Mouse (Mus musculus): ENCODE data around the gene Stub1. TPM values are rescaled to one million over a fixed set of nuclear protein-coding genes. Genes with fewer than 3 reads are reported as not detected.
"Not testable (repeated sequence)": the region's sequence is repeated elsewhere in the genome, so short reads cannot be mapped to it uniquely, and the experiment has no call there.

Stub1 gene
- total and polyA plus RNA-seq, 2 experiments from 2014 or later = 273 to 369 TPM

- TF ChIP-seq CTCF (IDR thresholded peaks at IDR 0.05; ENCODE audit: low read depth) = peak; percentile 29; the same call in 1 of the 2 replicates
- H3K27me3 ChIP-seq (ENCODE audit: insufficient read depth, low read length) = no peaks in the 10 kb centered on the region
- ATAC-seq (peak; percentile 68), DNase-seq (ENCODE audit: low spot score) (peak; percentile 95)
- H3K9ac ChIP-seq (replicated peaks; ENCODE audit: low read length) = peak within 1 kb of the TSS; percentile 79
- peak within 1 kb of the TSS; percentile 96 for H3K27ac ChIP-seq
- H3K36me3 ChIP-seq (ENCODE audit: insufficient read depth, low read length) = peaks cover 10% of the 10 kb centered on the region; the same call in 1 of the 2 replicates
- no peaks in the 10 kb centered on the region for H3K9me3 ChIP-seq (ENCODE audit: low read length)
- H3K4me2 ChIP-seq (ENCODE audit: low read depth, low read length) = peak within 1 kb of the TSS; percentile 80
- peaks cover 13% of the 10 kb centered on the region; the same call in 1 of the 2 replicates for H3K4me1 ChIP-seq (ENCODE audit: insufficient read depth, low read length)
- H3K4me3 ChIP-seq (ENCODE audit: low read length) = peak within 1 kb of the TSS; percentile 69
- WGBS = 0% methylated on average over 25 of the region's 25 CpGs
Measured at GRCm38 (mm10) chr17:25874721-25875170, 41.5 kb upstream of the Stub1 start, which contains the start of gene Mettl26. Gene Mettl26, plus strand, starts transcription at chr17:25875074.

GRCm38 (mm10) chr17:25874148-25874720, 41.0 kb upstream of the Stub1 start:
- Histone ChIP-seq H3K4me2 (ENCODE audit: low read depth, low read length) (peak overlapping the region; percentile 80), H3K36me3 (ENCODE audit: insufficient read depth, low read length) (peaks cover 10% of the 10 kb centered on the region; the same call in 1 of the 2 replicates), H3K4me1 (ENCODE audit: insufficient read depth, low read length) (peaks cover 13% of the 10 kb centered on the region; the same call in 1 of the 2 replicates), H3K9ac (replicated peaks; ENCODE audit: low read length) (peak overlapping the region; percentile 79), H3K27me3 (ENCODE audit: insufficient read depth, low read length) (no peaks in the 10 kb centered on the region), H3K9me3 (ENCODE audit: low read length) (no peaks in the 10 kb centered on the region), H3K27ac (peak overlapping the region; percentile 96), H3K4me3 (ENCODE audit: low read length) (peak overlapping the region; percentile 69)
- DNase-seq (ENCODE audit: low spot score) (no peak), ATAC-seq (no peak; the same call in 1 of the 2 replicates)
- WGBS = 3% methylated on average over 14 of the region's 14 CpGs
- no peak for TF ChIP-seq CTCF (IDR thresholded peaks at IDR 0.05; ENCODE audit: low read depth)

GRCm38 (mm10) chr17:25873405-25874147, 40.4 kb upstream of the Stub1 start:
- no peak overlapping the region for H3K9ac ChIP-seq (replicated peaks; ENCODE audit: low read length)
- H3K4me2 ChIP-seq (ENCODE audit: low read depth, low read length) = peak overlapping the region; percentile 80
- peak overlapping the region; percentile 69; the same call in 1 of the 2 replicates for H3K4me3 ChIP-seq (ENCODE audit: low read length)
- H3K27me3 ChIP-seq (ENCODE audit: insufficient read depth, low read length) = no peaks in the 10 kb centered on the region
- peak overlapping the region; percentile 96 for H3K27ac ChIP-seq
- DNase-seq (ENCODE audit: low spot score) (no peak), ATAC-seq (no peak)
- no peak for TF ChIP-seq CTCF (IDR thresholded peaks at IDR 0.05; ENCODE audit: low read depth)
- no peaks in the 10 kb centered on the region for H3K9me3 ChIP-seq (ENCODE audit: low read length)
- WGBS = 76% methylated on average over 11 of the region's 11 CpGs
- peaks cover 13% of the 10 kb centered on the region for H3K4me1 ChIP-seq (ENCODE audit: insufficient read depth, low read length)
- H3K36me3 ChIP-seq (ENCODE audit: insufficient read depth, low read length) = peaks cover 10% of the 10 kb centered on the region; the same call in 1 of the 2 replicates

GRCm38 (mm10) chr17:25872676-25873075, 39.5 kb upstream of the Stub1 start:
- no peak overlapping the region for H3K4me3 ChIP-seq (ENCODE audit: low read length)
- H3K4me1 ChIP-seq (ENCODE audit: insufficient read depth, low read length) = peaks cover 16% of the 10 kb centered on the region
- no peak overlapping the region for H3K9ac ChIP-seq (replicated peaks; ENCODE audit: low read length)
- no peak for ATAC-seq
- no peaks in the 10 kb centered on the region for H3K27me3 ChIP-seq (ENCODE audit: insufficient read depth, low read length)
- no peak overlapping the region for H3K4me2 ChIP-seq (ENCODE audit: low read depth, low read length)
- no peak for DNase-seq (ENCODE audit: low spot score)
- no peak for TF ChIP-seq CTCF (IDR thresholded peaks at IDR 0.05; ENCODE audit: low read depth)
- no peaks in the 10 kb centered on the region for H3K9me3 ChIP-seq (ENCODE audit: low read length)
- 0 out of 2 replicates have a peak, but pooled peaks cover under 1% of the 10 kb centered on the region for H3K36me3 ChIP-seq (ENCODE audit: insufficient read depth, low read length)
- no peak overlapping the region for H3K27ac ChIP-seq
- 84% methylated on average over 3 of the region's 3 CpGs for WGBS

- not testable (repeated sequence) for H3K27ac ChIP-seq; H3K4me2 ChIP-seq (ENCODE audit: low read depth, low read length); H3K9ac ChIP-seq (replicated peaks; ENCODE audit: low read length); DNase-seq (ENCODE audit: low spot score); H3K36me3 ChIP-seq (ENCODE audit: insufficient read depth, low read length); H3K27me3 ChIP-seq (ENCODE audit: insufficient read depth, low read length); H3K9me3 ChIP-seq (ENCODE audit: low read length); H3K4me3 ChIP-seq (ENCODE audit: low read length); ATAC-seq
- peaks cover 16% of the 10 kb centered on the region for H3K4me1 ChIP-seq (ENCODE audit: insufficient read depth, low read length)
Measured at GRCm38 (mm10) chr17:25871566-25871965, 38.4 kb upstream of the Stub1 start.

- WGBS = 84% methylated on average over 2 of the region's 2 CpGs
- DNase-seq (ENCODE audit: low spot score) (no peak), ATAC-seq (no peak)
- Histone ChIP-seq H3K4me2 (ENCODE audit: low read depth, low read length) (no peak overlapping the region), H3K9ac (replicated peaks; ENCODE audit: low read length) (no peak overlapping the region), H3K4me3 (ENCODE audit: low read length) (no peak overlapping the region), H3K4me1 (ENCODE audit: insufficient read depth, low read length) (peaks cover 8% of the 10 kb centered on the region), H3K27ac (no peak overlapping the region), H3K9me3 (ENCODE audit: low read length) (no peaks in the 10 kb centered on the region), H3K36me3 (ENCODE audit: insufficient read depth, low read length) (no peaks in the 10 kb centered on the region), H3K27me3 (ENCODE audit: insufficient read depth, low read length) (no peaks in the 10 kb centered on the region)
- TF ChIP-seq CTCF (IDR thresholded peaks at IDR 0.05; ENCODE audit: low read depth) = no peak
Measured at GRCm38 (mm10) chr17:25869954-25870353, 36.8 kb upstream of the Stub1 start.

Data from hindbrain, postnatal 0 days (tissue).